Mouse (Mus musculus) erythroblast, embryonic 14.5 days (primary cell): ENCODE data around the gene Nemp1.

ENCODE experiments used
- GATA1 ChIP-seq: IDR thresholded peaks from 2 replicates; pipeline ENCODE4 v1.6.1; 2012; ENCODE audit warnings: low read length, inconsistent platforms, mixed read lengths
- TAL1 ChIP-seq: IDR thresholded peaks from 3 replicates; pipeline ENCODE4 v1.6.1; 2012; ENCODE audit warnings: low read length, inconsistent platforms, mixed read lengths

GRCm38 (mm10) chr10:127737552-127737951, 70.9 kb downstream of the Nemp1 start:
- TF ChIP-seq GATA1, result no peak
- no peak for TF ChIP-seq TAL1
